Mouse (Mus musculus): Measurements from ENCODE around the gene Cyb561. TPM values are rescaled to one million over a fixed set of nuclear protein-coding genes. Genes with fewer than 3 reads are reported as not detected.

Gene Cyb561
- total and polyA plus RNA-seq, 2 experiments from 2014 or later: 7.1 to 11.4 TPM

- peak overlapping the region; percentile 69 for H3K27ac ChIP-seq (ENCODE audit: low read depth)
- H3K27me3 ChIP-seq (ENCODE audit: control insufficient read depth, insufficient read depth, low read length): no peaks in the 10 kb centered on the region
- no peaks in the 10 kb centered on the region for H3K9me3 ChIP-seq (replicated peaks; ENCODE audit: control insufficient read depth, low read length)
- whole genome bisulfite sequencing: 46% methylated on average over 2 of the region's 2 CpGs
- no peak for TF ChIP-seq CTCF (IDR thresholded peaks at IDR 0.05; ENCODE audit: low read depth)
- TF ChIP-seq EP300 (IDR thresholded peaks at IDR 0.05; ENCODE audit: low read depth): no peak
- no peak overlapping the region for H3K4me3 ChIP-seq (ENCODE audit: low read depth, low read length)
- H3K4me2 ChIP-seq (ENCODE audit: low read depth, low read length): no peak overlapping the region
- ATAC-seq (ENCODE audit: insufficient read depth, low read depth) (peak; percentile 74), DNase-seq (ENCODE audit: low spot score) (peak; percentile 49)
- 0 out of 2 replicates have a peak, but pooled peaks cover 6% of the 10 kb centered on the region for H3K4me1 ChIP-seq (ENCODE audit: control insufficient read depth, insufficient read depth)
- no peak overlapping the region for H3K9ac ChIP-seq (replicated peaks; ENCODE audit: low read depth, low read length)
- peaks cover 15% of the 10 kb centered on the region for H3K36me3 ChIP-seq (replicated peaks; ENCODE audit: control insufficient read depth, insufficient read depth, low read length)
These were observed 51.6 kb downstream of the Cyb561 start for GRCm38 (mm10) chr11:105901501-105901900.

- no peak overlapping the region for H3K4me3 ChIP-seq (ENCODE audit: low read depth, low read length)
- TF ChIP-seq CTCF (IDR thresholded peaks at IDR 0.05; ENCODE audit: low read depth): no peak
- no peak for TF ChIP-seq EP300 (IDR thresholded peaks at IDR 0.05; ENCODE audit: low read depth)
- peaks cover 22% of the 10 kb centered on the region for H3K36me3 ChIP-seq (replicated peaks; ENCODE audit: control insufficient read depth, insufficient read depth, low read length)
- WGBS: 32% methylated on average over 1 of the region's 1 CpGs
- H3K4me2 ChIP-seq (ENCODE audit: low read depth, low read length): no peak overlapping the region
- H3K9ac ChIP-seq (replicated peaks; ENCODE audit: low read depth, low read length): no peak overlapping the region
- no peaks in the 10 kb centered on the region for H3K27me3 ChIP-seq (ENCODE audit: control insufficient read depth, insufficient read depth, low read length)
- DNase-seq (ENCODE audit: low spot score): no peak
- no peaks in the 10 kb centered on the region for H3K4me1 ChIP-seq (ENCODE audit: control insufficient read depth, insufficient read depth)
- no peaks in the 10 kb centered on the region for H3K9me3 ChIP-seq (replicated peaks; ENCODE audit: control insufficient read depth, low read length)
- H3K27ac ChIP-seq (ENCODE audit: low read depth): no peak overlapping the region
- ATAC-seq (ENCODE audit: insufficient read depth, low read depth): no peak
These were observed 54.0 kb downstream of the Cyb561 start for GRCm38 (mm10) chr11:105899151-105899550.

GRCm38 (mm10) chr11:105887281-105887680 lies 65.9 kb downstream of the Cyb561 start:
- H3K9me3 ChIP-seq (replicated peaks; ENCODE audit: control insufficient read depth, low read length): no peaks in the 10 kb centered on the region
- no peak overlapping the region for H3K4me2 ChIP-seq (ENCODE audit: low read depth, low read length)
- H3K27me3 ChIP-seq (ENCODE audit: control insufficient read depth, insufficient read depth, low read length): no peaks in the 10 kb centered on the region
- no peak overlapping the region for H3K4me3 ChIP-seq (ENCODE audit: low read depth, low read length)
- H3K27ac ChIP-seq (ENCODE audit: low read depth): peak overlapping the region; percentile 74
- 32% methylated on average over 1 of the region's 1 CpGs for WGBS
- DNase-seq (ENCODE audit: low spot score) (peak; percentile 88), ATAC-seq (ENCODE audit: insufficient read depth, low read depth) (peak; percentile 98)
- peaks cover 5% of the 10 kb centered on the region for H3K4me1 ChIP-seq (ENCODE audit: control insufficient read depth, insufficient read depth)
- H3K36me3 ChIP-seq (replicated peaks; ENCODE audit: control insufficient read depth, insufficient read depth, low read length): no peaks in the 10 kb centered on the region
- TF ChIP-seq CTCF (IDR thresholded peaks at IDR 0.05; ENCODE audit: low read depth): no peak
- TF ChIP-seq EP300 (IDR thresholded peaks at IDR 0.05; ENCODE audit: low read depth): peak; percentile 87
- no peak overlapping the region for H3K9ac ChIP-seq (replicated peaks; ENCODE audit: low read depth, low read length)

GRCm38 (mm10) chr11:105885558-105885957 lies 67.6 kb downstream of the Cyb561 start:
- ATAC-seq (ENCODE audit: insufficient read depth, low read depth): no peak
- DNase-seq (ENCODE audit: low spot score): no peak
- Histone ChIP-seq H3K27me3 (ENCODE audit: control insufficient read depth, insufficient read depth, low read length) (no peaks in the 10 kb centered on the region), H3K9me3 (replicated peaks; ENCODE audit: control insufficient read depth, low read length) (no peaks in the 10 kb centered on the region), H3K4me2 (ENCODE audit: low read depth, low read length) (no peak overlapping the region), H3K9ac (replicated peaks; ENCODE audit: low read depth, low read length) (no peak overlapping the region), H3K36me3 (replicated peaks; ENCODE audit: control insufficient read depth, insufficient read depth, low read length) (no peaks in the 10 kb centered on the region), H3K27ac (ENCODE audit: low read depth) (no peak overlapping the region), H3K4me3 (ENCODE audit: low read depth, low read length) (no peak overlapping the region), H3K4me1 (ENCODE audit: control insufficient read depth, insufficient read depth) (peaks cover 5% of the 10 kb centered on the region)
- TF ChIP-seq CTCF (IDR thresholded peaks at IDR 0.05; ENCODE audit: low read depth): no peak
- no peak for TF ChIP-seq EP300 (IDR thresholded peaks at IDR 0.05; ENCODE audit: low read depth)
- WGBS: 43% methylated on average over 1 of the region's 1 CpGs

Other genes starting within 250 kb of the Cyb561 start
- 6.1 and 17.1 TPM in 2 replicates for gene Ace, start 14.6 kb upstream of the Cyb561 start, total RNA-seq (2014; rRNA removed; ENCODE audit: low replicate concordance)
- gene Ace, start 14.6 kb upstream of the Cyb561 start, polyA plus RNA-seq (2015; fragmentation: Nextera tagmentation; extraction: Ambion mirVana): 3.3 and 3.7 TPM in 2 replicates
- gene Ace3, start 41.3 kb upstream of the Cyb561 start, total RNA-seq (2014; rRNA removed; ENCODE audit: low replicate concordance): not detected in 2 replicates
- gene Ace3, start 41.3 kb upstream of the Cyb561 start, polyA plus RNA-seq (2015; fragmentation: Nextera tagmentation; extraction: Ambion mirVana): not detected in 2 replicates
- 0.97 TPM in 1 of 2 replicates, not detected in the other for gene Kcnh6, start 54.8 kb upstream of the Cyb561 start, total RNA-seq (2014; rRNA removed; ENCODE audit: low replicate concordance)
- 0.10 and 0.12 TPM in 2 replicates for gene Kcnh6, start 54.8 kb upstream of the Cyb561 start, polyA plus RNA-seq (2015; fragmentation: Nextera tagmentation; extraction: Ambion mirVana)
- gene Dcaf7, start 83.5 kb upstream of the Cyb561 start, total RNA-seq (2014; rRNA removed; ENCODE audit: low replicate concordance): 49.5 and 65.0 TPM in 2 replicates
- 22.4 and 27.4 TPM in 2 replicates for gene Dcaf7, start 83.5 kb upstream of the Cyb561 start, polyA plus RNA-seq (2015; fragmentation: Nextera tagmentation; extraction: Ambion mirVana)
- 40.6 and 50.4 TPM in 2 replicates for gene Taco1, start 112.7 kb upstream of the Cyb561 start, total RNA-seq (2014; rRNA removed; ENCODE audit: low replicate concordance)
- gene Taco1, start 112.7 kb upstream of the Cyb561 start, polyA plus RNA-seq (2015; fragmentation: Nextera tagmentation; extraction: Ambion mirVana): 14.1 and 17.4 TPM in 2 replicates
- 44.0 and 71.9 TPM in 2 replicates for gene Map3k3, start 131.3 kb upstream of the Cyb561 start, total RNA-seq (2014; rRNA removed; ENCODE audit: low replicate concordance)
- gene Map3k3, start 131.3 kb upstream of the Cyb561 start, polyA plus RNA-seq (2015; fragmentation: Nextera tagmentation; extraction: Ambion mirVana): 13.8 and 14.5 TPM in 2 replicates
- not detected in 2 replicates for gene Gm10840, start 207.5 kb upstream of the Cyb561 start, total RNA-seq (2014; rRNA removed; ENCODE audit: low replicate concordance)
- gene Gm10840, start 207.5 kb upstream of the Cyb561 start, polyA plus RNA-seq (2015; fragmentation: Nextera tagmentation; extraction: Ambion mirVana): not detected in 2 replicates
- gene Limd2, start 207.5 kb upstream of the Cyb561 start, total RNA-seq (2014; rRNA removed; ENCODE audit: low replicate concordance): 8.2 and 34.8 TPM in 2 replicates
- gene Limd2, start 207.5 kb upstream of the Cyb561 start, polyA plus RNA-seq (2015; fragmentation: Nextera tagmentation; extraction: Ambion mirVana): 40.4 and 44.6 TPM in 2 replicates
- 12.6 and 18.7 TPM in 2 replicates for gene Strada, start 248.8 kb upstream of the Cyb561 start, total RNA-seq (2014; rRNA removed; ENCODE audit: low replicate concordance)
- gene Strada, start 248.8 kb upstream of the Cyb561 start, polyA plus RNA-seq (2015; fragmentation: Nextera tagmentation; extraction: Ambion mirVana): 12.6 and 13.0 TPM in 2 replicates